Mouse (Mus musculus): ENCODE results near the gene Dcbld2. TPM values are rescaled to one million over a fixed set of nuclear protein-coding genes. Genes with fewer than 3 reads are reported as not detected.

Gene Dcbld2
- polyA plus RNA-seq, 1 experiment from 2014 or later: 19.2 TPM

DNA sequence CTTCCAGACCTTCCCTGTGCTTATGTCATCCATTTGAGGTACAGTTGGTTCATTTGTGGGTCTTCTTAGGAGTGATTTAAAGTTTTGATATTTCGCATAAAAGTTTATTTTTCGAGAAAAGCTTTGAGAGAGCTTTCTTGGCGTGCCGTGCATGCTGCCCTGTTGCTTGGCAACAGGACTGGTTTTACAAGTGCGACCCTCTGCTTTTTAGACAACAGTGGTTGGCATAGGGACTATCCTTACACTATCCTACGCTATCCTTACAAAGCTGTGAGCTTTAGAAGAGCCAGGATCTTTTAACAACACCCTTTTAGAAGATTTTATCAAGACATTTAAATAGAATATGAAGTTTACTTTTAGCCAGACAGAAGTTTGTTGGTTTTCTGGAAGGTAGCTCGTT is 22.0 kb downstream of the Dcbld2 start:
- H3K4me1 ChIP-seq (ENCODE audit: control insufficient read depth, insufficient read depth, low read length): no peaks in the 10 kb centered on the region
- H3K9me3 ChIP-seq (ENCODE audit: control insufficient read depth, low read length): no peaks in the 10 kb centered on the region
- no peaks in the 10 kb centered on the region for H3K36me3 ChIP-seq (ENCODE audit: control insufficient read depth, insufficient read depth, low read length)
- H3K27me3 ChIP-seq (ENCODE audit: control insufficient read depth, insufficient read depth, low read length): no peaks in the 10 kb centered on the region
- DNase-seq (ENCODE audit: low spot score) (no peak), ATAC-seq (ENCODE audit: insufficient read depth, low FRiP score, low TSS enrichment) (no peak)
- H3K4me2 ChIP-seq (ENCODE audit: low read depth): no peak overlapping the region
- H3K9ac ChIP-seq (ENCODE audit: low read length): no peak overlapping the region
- no peak overlapping the region for H3K27ac ChIP-seq (ENCODE audit: low read depth, low read length)
- H3K4me3 ChIP-seq (ENCODE audit: low read depth, low read length): no peak overlapping the region
- 91% methylated on average over 7 of the region's 7 CpGs for WGBS

GRCm38 (mm10) chr16:58432384-58432783 is 24.1 kb downstream of the Dcbld2 start:
- Histone ChIP-seq H3K27ac (ENCODE audit: low read depth, low read length) (no peak overlapping the region), H3K4me3 (ENCODE audit: low read depth, low read length) (no peak overlapping the region), H3K4me2 (ENCODE audit: low read depth) (no peak overlapping the region), H3K27me3 (ENCODE audit: control insufficient read depth, insufficient read depth, low read length) (no peaks in the 10 kb centered on the region), H3K36me3 (ENCODE audit: control insufficient read depth, insufficient read depth, low read length) (peaks cover 4% of the 10 kb centered on the region; the same call in 1 of the 2 replicates), H3K9ac (ENCODE audit: low read length) (no peak overlapping the region), H3K4me1 (ENCODE audit: control insufficient read depth, insufficient read depth, low read length) (no peaks in the 10 kb centered on the region), H3K9me3 (ENCODE audit: control insufficient read depth, low read length) (no peaks in the 10 kb centered on the region)
- WGBS: 92% methylated on average over 1 of the region's 1 CpGs
- no peak for ATAC-seq (ENCODE audit: insufficient read depth, low FRiP score, low TSS enrichment)
- no peak for DNase-seq (ENCODE audit: low spot score)

- Histone ChIP-seq H3K27me3 (ENCODE audit: control insufficient read depth, insufficient read depth, low read length) (no peaks in the 10 kb centered on the region), H3K27ac (ENCODE audit: low read depth, low read length) (no peak overlapping the region), H3K4me2 (ENCODE audit: low read depth) (no peak overlapping the region), H3K4me3 (ENCODE audit: low read depth, low read length) (no peak overlapping the region), H3K9me3 (ENCODE audit: control insufficient read depth, low read length) (no peaks in the 10 kb centered on the region), H3K9ac (ENCODE audit: low read length) (no peak overlapping the region), H3K36me3 (ENCODE audit: control insufficient read depth, insufficient read depth, low read length) (0 out of 2 replicates have a peak, but pooled peaks cover 2% of the 10 kb centered on the region), H3K4me1 (ENCODE audit: control insufficient read depth, insufficient read depth, low read length) (no peaks in the 10 kb centered on the region)
- WGBS: 80% methylated on average over 6 of the region's 6 CpGs
- no peak for ATAC-seq (ENCODE audit: insufficient read depth, low FRiP score, low TSS enrichment)
- no peak for DNase-seq (ENCODE audit: low spot score)
Measured at GRCm38 (mm10) chr16:58444735-58445134, 36.5 kb downstream of the Dcbld2 start.

GRCm38 (mm10) chr16:58446281-58447259 is 38.3 kb downstream of the Dcbld2 start:
- Histone ChIP-seq H3K4me2 (ENCODE audit: low read depth) (no peak overlapping the region), H3K9me3 (ENCODE audit: control insufficient read depth, low read length) (no peaks in the 10 kb centered on the region), H3K4me1 (ENCODE audit: control insufficient read depth, insufficient read depth, low read length) (no peaks in the 10 kb centered on the region), H3K36me3 (ENCODE audit: control insufficient read depth, insufficient read depth, low read length) (peaks cover 4% of the 10 kb centered on the region; the same call in 1 of the 2 replicates), H3K27me3 (ENCODE audit: control insufficient read depth, insufficient read depth, low read length) (no peaks in the 10 kb centered on the region), H3K27ac (ENCODE audit: low read depth, low read length) (no peak overlapping the region), H3K4me3 (ENCODE audit: low read depth, low read length) (no peak overlapping the region), H3K9ac (ENCODE audit: low read length) (no peak overlapping the region)
- 95% methylated on average over 4 of the region's 4 CpGs for WGBS
- DNase-seq (ENCODE audit: low spot score): no peak
- ATAC-seq (ENCODE audit: insufficient read depth, low FRiP score, low TSS enrichment): no peak

GRCm38 (mm10) chr16:58449073-58449472 is 40.8 kb downstream of the Dcbld2 start:
- Histone ChIP-seq H3K4me3 (ENCODE audit: low read depth, low read length) (no peak overlapping the region), H3K9me3 (ENCODE audit: control insufficient read depth, low read length) (no peaks in the 10 kb centered on the region), H3K9ac (ENCODE audit: low read length) (no peak overlapping the region), H3K27me3 (ENCODE audit: control insufficient read depth, insufficient read depth, low read length) (no peaks in the 10 kb centered on the region), H3K36me3 (ENCODE audit: control insufficient read depth, insufficient read depth, low read length) (peaks cover 4% of the 10 kb centered on the region; the same call in 1 of the 2 replicates), H3K4me2 (ENCODE audit: low read depth) (no peak overlapping the region), H3K27ac (ENCODE audit: low read depth, low read length) (no peak overlapping the region), H3K4me1 (ENCODE audit: control insufficient read depth, insufficient read depth, low read length) (no peaks in the 10 kb centered on the region)
- ATAC-seq (ENCODE audit: insufficient read depth, low FRiP score, low TSS enrichment) (no peak), DNase-seq (ENCODE audit: low spot score) (no peak)
- WGBS: 95% methylated on average over 4 of the region's 4 CpGs

DNA sequence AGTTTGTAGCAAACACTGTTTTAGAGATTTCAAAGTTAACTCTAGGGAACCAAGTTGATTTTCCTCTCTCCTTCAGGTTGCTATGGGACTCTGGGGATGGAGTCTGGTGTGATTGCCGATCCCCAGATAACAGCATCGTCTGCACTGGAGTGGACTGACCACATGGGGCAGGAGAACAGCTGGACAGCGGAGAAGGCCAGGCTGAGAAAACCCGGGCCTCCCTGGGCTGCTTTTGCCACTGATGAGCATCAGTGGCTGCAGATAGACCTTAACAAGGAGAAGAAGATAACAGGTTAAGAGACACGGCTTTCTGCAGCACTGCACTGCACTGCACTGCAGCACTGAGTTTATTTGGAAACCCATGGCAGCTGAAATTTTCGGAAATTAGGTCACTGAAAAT is 42.4 kb downstream of the Dcbld2 start:
- Histone ChIP-seq H3K4me1 (ENCODE audit: control insufficient read depth, insufficient read depth, low read length) (no peaks in the 10 kb centered on the region), H3K4me2 (ENCODE audit: low read depth) (no peak overlapping the region), H3K27ac (ENCODE audit: low read depth, low read length) (no peak overlapping the region), H3K36me3 (ENCODE audit: control insufficient read depth, insufficient read depth, low read length) (peaks cover 4% of the 10 kb centered on the region; the same call in 1 of the 2 replicates), H3K4me3 (ENCODE audit: low read depth, low read length) (no peak overlapping the region), H3K27me3 (ENCODE audit: control insufficient read depth, insufficient read depth, low read length) (no peaks in the 10 kb centered on the region), H3K9ac (ENCODE audit: low read length) (no peak overlapping the region), H3K9me3 (ENCODE audit: control insufficient read depth, low read length) (no peaks in the 10 kb centered on the region)
- 75% methylated on average over 6 of the region's 6 CpGs for WGBS
- DNase-seq (ENCODE audit: low spot score) (no peak), ATAC-seq (ENCODE audit: insufficient read depth, low FRiP score, low TSS enrichment) (no peak)

DNA sequence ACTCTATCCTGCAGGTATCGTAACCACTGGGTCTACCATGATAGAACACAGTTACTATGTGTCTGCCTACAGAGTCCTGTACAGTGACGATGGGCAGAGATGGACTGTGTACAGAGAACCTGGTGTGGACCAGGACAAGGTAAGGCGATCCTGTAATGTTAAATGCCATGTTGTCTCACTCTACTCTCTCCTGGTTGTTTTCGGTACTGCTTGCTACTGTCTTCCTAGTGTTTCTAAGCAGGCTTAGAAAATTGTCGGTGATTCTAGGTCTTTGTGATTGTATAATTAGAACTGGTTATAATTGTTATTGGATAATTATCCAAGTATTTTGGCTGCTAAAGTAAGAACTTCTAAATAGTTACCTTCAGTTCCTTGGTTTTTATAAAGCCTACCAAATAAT is 43.4 kb downstream of the Dcbld2 start:
- Histone ChIP-seq H3K4me2 (ENCODE audit: low read depth) (no peak overlapping the region), H3K4me3 (ENCODE audit: low read depth, low read length) (no peak overlapping the region), H3K27me3 (ENCODE audit: control insufficient read depth, insufficient read depth, low read length) (no peaks in the 10 kb centered on the region), H3K36me3 (ENCODE audit: control insufficient read depth, insufficient read depth, low read length) (peaks cover 4% of the 10 kb centered on the region; the same call in 1 of the 2 replicates), H3K9ac (ENCODE audit: low read length) (no peak overlapping the region), H3K4me1 (ENCODE audit: control insufficient read depth, insufficient read depth, low read length) (no peaks in the 10 kb centered on the region), H3K9me3 (ENCODE audit: control insufficient read depth, low read length) (no peaks in the 10 kb centered on the region), H3K27ac (ENCODE audit: low read depth, low read length) (no peak overlapping the region)
- ATAC-seq (ENCODE audit: insufficient read depth, low FRiP score, low TSS enrichment) (no peak), DNase-seq (ENCODE audit: low spot score) (no peak)
- WGBS: 96% methylated on average over 5 of the region's 5 CpGs

- ATAC-seq (ENCODE audit: insufficient read depth, low FRiP score, low TSS enrichment): no peak
- peaks cover 2% of the 10 kb centered on the region for H3K36me3 ChIP-seq (ENCODE audit: control insufficient read depth, insufficient read depth, low read length)
Measured at GRCm38 (mm10) chr16:58453138-58453537, 44.9 kb downstream of the Dcbld2 start.

DNA sequence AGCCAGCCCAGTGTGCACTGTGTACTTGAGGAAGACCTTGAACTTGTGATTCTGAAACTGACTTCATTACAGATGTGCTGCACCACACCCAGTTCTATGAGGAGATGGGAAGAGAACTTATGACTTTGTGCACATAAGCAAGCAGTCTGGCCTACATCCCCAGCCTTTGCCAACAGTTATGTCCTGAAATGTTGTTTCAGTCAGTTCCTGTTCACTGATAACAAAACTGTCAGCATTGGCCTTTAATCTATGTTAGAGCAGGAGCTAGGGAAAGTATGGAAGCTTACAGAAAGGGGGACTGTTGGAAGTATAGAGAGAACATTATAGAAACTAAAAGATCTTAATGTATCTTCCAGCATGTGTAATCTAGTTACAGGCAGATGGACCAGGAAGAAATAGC is 45.6 kb downstream of the Dcbld2 start:
- H3K9ac ChIP-seq (ENCODE audit: low read length): no peak overlapping the region
- no peak overlapping the region for H3K4me2 ChIP-seq (ENCODE audit: low read depth)
- no peak overlapping the region for H3K27ac ChIP-seq (ENCODE audit: low read depth, low read length)
- no peak overlapping the region for H3K4me3 ChIP-seq (ENCODE audit: low read depth, low read length)
- H3K27me3 ChIP-seq (ENCODE audit: control insufficient read depth, insufficient read depth, low read length): no peaks in the 10 kb centered on the region
- peaks cover 2% of the 10 kb centered on the region for H3K36me3 ChIP-seq (ENCODE audit: control insufficient read depth, insufficient read depth, low read length)
- H3K9me3 ChIP-seq (ENCODE audit: control insufficient read depth, low read length): no peaks in the 10 kb centered on the region
- no peaks in the 10 kb centered on the region for H3K4me1 ChIP-seq (ENCODE audit: control insufficient read depth, insufficient read depth, low read length)
- no peak for DNase-seq (ENCODE audit: low spot score)
- ATAC-seq (ENCODE audit: insufficient read depth, low FRiP score, low TSS enrichment): no peak

More at GRCm38 (mm10) chr16:58453138-58453537, 44.9 kb downstream of the Dcbld2 start:
- Histone ChIP-seq H3K27me3 (ENCODE audit: control insufficient read depth, insufficient read depth, low read length) (no peaks in the 10 kb centered on the region), H3K9ac (ENCODE audit: low read length) (no peak overlapping the region), H3K4me1 (ENCODE audit: control insufficient read depth, insufficient read depth, low read length) (no peaks in the 10 kb centered on the region), H3K4me2 (ENCODE audit: low read depth) (no peak overlapping the region), H3K4me3 (ENCODE audit: low read depth, low read length) (no peak overlapping the region), H3K27ac (ENCODE audit: low read depth, low read length) (no peak overlapping the region), H3K9me3 (ENCODE audit: control insufficient read depth, low read length) (no peaks in the 10 kb centered on the region)
- DNase-seq (ENCODE audit: low spot score): no peak
- 81% methylated on average over 3 of the region's 3 CpGs for WGBS

Measured in neural tube, embryonic 11.5 days (tissue).